Mouse (Mus musculus) midbrain, embryonic 10.5 days (tissue): ENCODE data around the gene Dock2. TPM values are rescaled to one million over a fixed set of nuclear protein-coding genes. Genes with fewer than 3 reads are reported as not detected.

Experiments used
- DNase-seq: peaks from one replicate; pipeline ENCODE4 v3.0.0-alpha.2; 2017; ENCODE audit warnings: low spot score
- H3K27ac ChIP-seq: fragments of 300-500 bp; sonication (generic); replicated peaks from 2 replicates; pipeline ENCODE4 v1.5.1; 2016; ENCODE audit warnings: mild to moderate bottlenecking
- H3K27me3 ChIP-seq: fragments of 300-500 bp; sonication (generic); 2 replicates; pipeline ENCODE4 v1.6.1; 2016; ENCODE audit warnings: low read depth, mild to moderate bottlenecking; ENCODE audit not compliant: poor library complexity, severe bottlenecking
- H3K36me3 ChIP-seq: fragments of 300-500 bp; sonication (generic); 2 replicates; pipeline ENCODE4 v1.6.1; 2016; ENCODE audit warnings: mild to moderate bottlenecking, moderate library complexity
- H3K4me1 ChIP-seq: fragments of 300-500 bp; sonication (generic); 2 replicates; pipeline ENCODE4 v1.6.1; 2016
- H3K4me3 ChIP-seq: fragments of 300-500 bp; sonication (generic); 2 replicates; pipeline ENCODE4 v1.5.1; 2016; ENCODE audit warnings: mild to moderate bottlenecking, moderate library complexity
- H3K9me3 ChIP-seq: fragments of 300-500 bp; sonication (generic); replicated peaks from 2 replicates; pipeline ENCODE4 v1.6.1; 2016; ENCODE audit warnings: mild to moderate bottlenecking
- WGBS: fragments of 180-500 bp; shearing (Covaris S2); methylation state at CpG from one replicate; pipeline ENCODE4 v1.1.7; 2016; 5-methylcytosine and 5-hydroxymethylcytosine counted together
- polyA plus RNA-seq: library from polyadenylated mRNA; unstranded; fragments of >200 nt; fragmentation: Nextera tagmentation; extraction: Ambion mirVana; gene quantifications from 2 replicates; pipeline ENCODE4 v1.2.1, GENCODE M21; 2016

Dock2 gene
- polyA plus RNA-seq, 1 experiment from 2014 or later = 0.69 TPM

- no peak for DNase-seq
- Histone ChIP-seq H3K27ac (no peak overlapping the region), H3K4me3 (no peak overlapping the region), H3K4me1 (peaks cover 4% of the 10 kb centered on the region; the same call in 1 of the 2 replicates), H3K27me3 (no peaks in the 10 kb centered on the region), H3K36me3 (no peaks in the 10 kb centered on the region), H3K9me3 (no peaks in the 10 kb centered on the region)
- 83% methylated on average over 4 of the region's 4 CpGs for WGBS
Measured at GRCm38 (mm10) chr11:34705108-34705446, 78.6 kb downstream of the Dock2 start.

- DNase-seq = no peak
- no peak overlapping the region for H3K4me3 ChIP-seq
- H3K9me3 ChIP-seq = no peaks in the 10 kb centered on the region
- WGBS = 60% methylated on average over 8 of the region's 8 CpGs
- H3K27me3 ChIP-seq = no peaks in the 10 kb centered on the region
- no peak overlapping the region for H3K27ac ChIP-seq
- H3K4me1 ChIP-seq = 0 out of 2 replicates have a peak, but pooled peaks cover 2% of the 10 kb centered on the region
- H3K36me3 ChIP-seq = no peaks in the 10 kb centered on the region
Measured at GRCm38 (mm10) chr11:34704384-34705107, 79.1 kb downstream of the Dock2 start.

GRCm38 (mm10) chr11:34703851-34704250 is 79.8 kb downstream of the Dock2 start:
- no peaks in the 10 kb centered on the region for H3K27me3 ChIP-seq
- H3K4me1 ChIP-seq = no peaks in the 10 kb centered on the region
- 81% methylated on average over 6 of the region's 6 CpGs for WGBS
- no peak overlapping the region for H3K4me3 ChIP-seq
- no peaks in the 10 kb centered on the region for H3K9me3 ChIP-seq
- no peak for DNase-seq
- no peak overlapping the region for H3K27ac ChIP-seq
- H3K36me3 ChIP-seq = no peaks in the 10 kb centered on the region

- Histone ChIP-seq H3K36me3 (no peaks in the 10 kb centered on the region), H3K4me3 (no peak overlapping the region), H3K27ac (no peak overlapping the region), H3K9me3 (no peaks in the 10 kb centered on the region), H3K4me1 (no peaks in the 10 kb centered on the region), H3K27me3 (no peaks in the 10 kb centered on the region)
- whole genome bisulfite sequencing = 50% methylated on average over 8 of the region's 8 CpGs
- DNase-seq = no peak
Measured at GRCm38 (mm10) chr11:34681790-34682189, 101.9 kb downstream of the Dock2 start.

- no peak overlapping the region for H3K27ac ChIP-seq
- WGBS = 72% methylated on average over 7 of the region's 7 CpGs
- peaks cover 8% of the 10 kb centered on the region for H3K9me3 ChIP-seq
- no peaks in the 10 kb centered on the region for H3K4me1 ChIP-seq
- DNase-seq = no peak
- no peaks in the 10 kb centered on the region for H3K36me3 ChIP-seq
- H3K4me3 ChIP-seq = no peak overlapping the region
- H3K27me3 ChIP-seq = no peaks in the 10 kb centered on the region
Measured at GRCm38 (mm10) chr11:34544631-34545030, 239.1 kb downstream of the Dock2 start.

GRCm38 (mm10) chr11:34532131-34532530 is 251.6 kb downstream of the Dock2 start:
- WGBS = 96% methylated on average over 10 of the region's 10 CpGs
- Histone ChIP-seq H3K27ac (no peak overlapping the region), H3K4me3 (no peak overlapping the region), H3K9me3 (no peaks in the 10 kb centered on the region), H3K4me1 (no peaks in the 10 kb centered on the region), H3K36me3 (no peaks in the 10 kb centered on the region), H3K27me3 (no peaks in the 10 kb centered on the region)
- DNase-seq = no peak

GRCm38 (mm10) chr11:34530971-34531370 is 252.7 kb downstream of the Dock2 start:
- 88% methylated on average over 3 of the region's 3 CpGs for WGBS

GRCm38 (mm10) chr11:34528006-34528405 is 255.7 kb downstream of the Dock2 start:
- no peaks in the 10 kb centered on the region for H3K36me3 ChIP-seq
- no peak for DNase-seq
- no peak overlapping the region for H3K4me3 ChIP-seq
- H3K9me3 ChIP-seq = no peaks in the 10 kb centered on the region
- WGBS = 93% methylated on average over 4 of the region's 4 CpGs
- H3K4me1 ChIP-seq = no peaks in the 10 kb centered on the region
- H3K27me3 ChIP-seq = no peaks in the 10 kb centered on the region
- no peak overlapping the region for H3K27ac ChIP-seq

More at GRCm38 (mm10) chr11:34530971-34531370, 252.7 kb downstream of the Dock2 start:
- Histone ChIP-seq H3K4me3 (no peak overlapping the region), H3K36me3 (no peaks in the 10 kb centered on the region), H3K27me3 (no peaks in the 10 kb centered on the region), H3K27ac (no peak overlapping the region), H3K4me1 (no peaks in the 10 kb centered on the region), H3K9me3 (no peaks in the 10 kb centered on the region)
- DNase-seq = no peak

GRCm38 (mm10) chr11:34527238-34527637 is 256.5 kb downstream of the Dock2 start:
- H3K4me3 ChIP-seq = no peak overlapping the region
- H3K27ac ChIP-seq = no peak overlapping the region
- no peaks in the 10 kb centered on the region for H3K9me3 ChIP-seq
- no peaks in the 10 kb centered on the region for H3K27me3 ChIP-seq
- DNase-seq = no peak
- H3K4me1 ChIP-seq = no peaks in the 10 kb centered on the region
- 89% methylated on average over 5 of the region's 5 CpGs for WGBS
- no peaks in the 10 kb centered on the region for H3K36me3 ChIP-seq

GRCm38 (mm10) chr11:34525096-34525891 is 258.4 kb downstream of the Dock2 start:
- Histone ChIP-seq H3K27ac (no peak overlapping the region), H3K4me1 (no peaks in the 10 kb centered on the region), H3K9me3 (no peaks in the 10 kb centered on the region), H3K36me3 (no peaks in the 10 kb centered on the region), H3K4me3 (no peak overlapping the region), H3K27me3 (no peaks in the 10 kb centered on the region)
- WGBS = 86% methylated on average over 7 of the region's 7 CpGs
- DNase-seq = no peak

- Histone ChIP-seq H3K4me1 (no peaks in the 10 kb centered on the region), H3K4me3 (no peak overlapping the region), H3K27ac (no peak overlapping the region), H3K36me3 (no peaks in the 10 kb centered on the region), H3K9me3 (no peaks in the 10 kb centered on the region), H3K27me3 (no peaks in the 10 kb centered on the region)
- no peak for DNase-seq
- WGBS = 86% methylated on average over 4 of the region's 4 CpGs
Measured at GRCm38 (mm10) chr11:34524586-34524985, 259.1 kb downstream of the Dock2 start.

GRCm38 (mm10) chr11:34518566-34518965 is 265.1 kb downstream of the Dock2 start:
- Histone ChIP-seq H3K36me3 (no peaks in the 10 kb centered on the region), H3K9me3 (no peaks in the 10 kb centered on the region), H3K4me1 (no peaks in the 10 kb centered on the region), H3K27ac (no peak overlapping the region), H3K4me3 (no peak overlapping the region), H3K27me3 (no peaks in the 10 kb centered on the region)
- 77% methylated on average over 5 of the region's 5 CpGs for WGBS
- no peak for DNase-seq

- Histone ChIP-seq H3K27me3 (no peaks in the 10 kb centered on the region), H3K4me3 (no peak overlapping the region), H3K27ac (no peak overlapping the region), H3K9me3 (no peaks in the 10 kb centered on the region), H3K36me3 (no peaks in the 10 kb centered on the region), H3K4me1 (no peaks in the 10 kb centered on the region)
- no peak for DNase-seq
- 70% methylated on average over 2 of the region's 2 CpGs for WGBS
Measured at GRCm38 (mm10) chr11:34516971-34517370, 266.7 kb downstream of the Dock2 start.
